Mouse (Mus musculus) thymus, adult 2 months (tissue): Measurements from ENCODE around the gene Rpia. TPM values are rescaled to one million over a fixed set of nuclear protein-coding genes. Genes with fewer than 3 reads are reported as not detected.

ENCODE experiments used
- DNase-seq: peaks from one replicate; pipeline ENCODE4 v3.0.0; 2021
- H3K27ac ChIP-seq: fragments of 200-500 bp; 2 replicates; pipeline ENCODE4 v1.5.1; 2012; ENCODE audit warnings: low read length, control low read depth; ENCODE audit not compliant: control insufficient read depth, insufficient read depth
- H3K27me3 ChIP-seq: fragments of 200-500 bp; 2 replicates; pipeline ENCODE4 v1.6.1; 2012; ENCODE audit warnings: mild to moderate bottlenecking, low read length, moderate library complexity, mixed read lengths; ENCODE audit not compliant: control insufficient read depth, insufficient read depth
- H3K36me3 ChIP-seq: fragments of 200-500 bp; 2 replicates; pipeline ENCODE4 v1.6.1; 2012; ENCODE audit warnings: mild to moderate bottlenecking, low read length, moderate library complexity; ENCODE audit not compliant: control insufficient read depth, insufficient read depth
- H3K4me1 ChIP-seq: fragments of 200-500 bp; replicated peaks from 2 replicates; pipeline ENCODE4 v1.6.1; 2012; ENCODE audit warnings: low read length; ENCODE audit not compliant: control insufficient read depth, insufficient read depth
- H3K4me3 ChIP-seq: fragments of 200-500 bp; 2 replicates; pipeline ENCODE4 v1.5.1; 2012; ENCODE audit warnings: mild to moderate bottlenecking, low read length, control low read depth, moderate library complexity; ENCODE audit not compliant: control insufficient read depth, insufficient read depth
- CTCF ChIP-seq: fragments of 200-500 bp; IDR thresholded peaks from 2 replicates; pipeline ENCODE4 v1.5.1; 2012; ENCODE audit warnings: mild to moderate bottlenecking, control low read depth, low read length, moderate library complexity, borderline replicate concordance; ENCODE audit not compliant: control insufficient read depth, poor library complexity, insufficient read depth; ENCODE audit errors: extremely low read depth
- POLR2A ChIP-seq: fragments of 200-500 bp; IDR thresholded peaks from 2 replicates; pipeline ENCODE4 v1.6.1; 2012; ENCODE audit warnings: mild to moderate bottlenecking, low read length, control low read depth, moderate library complexity; ENCODE audit not compliant: control insufficient read depth, poor library complexity, insufficient read depth; ENCODE audit errors: extremely low read depth
- WGBS: fragments of 180-500 bp; shearing (Covaris S2); methylation state at CpG from one replicate; pipeline ENCODE4 v1.1.7; 2018; 5-methylcytosine and 5-hydroxymethylcytosine counted together
- polyA plus RNA-seq: library from polyadenylated mRNA; depleted of rRNA; stranded (reverse); fragments of >200 nt; gene quantifications from 2 replicates; pipeline ENCODE4 v1.2.3, GENCODE M21; 2012; rRNA removed

The Rpia gene
- polyA plus RNA-seq, 1 experiment: 15.7 TPM

GRCm38 (mm10) chr6:70716701-70717393 is 75.2 kb downstream of the Rpia start:
- Histone ChIP-seq H3K27me3 (no peaks in the 10 kb centered on the region), H3K27ac (no peak overlapping the region), H3K36me3 (no peaks in the 10 kb centered on the region), H3K4me1 (peaks cover 2% of the 10 kb centered on the region; the same call in 1 of the 2 replicates), H3K4me3 (no peak overlapping the region)
- TF ChIP-seq CTCF (no peak), POLR2A (no peak)
- no peak for DNase-seq
- WGBS: 86% methylated on average over 12 of the region's 12 CpGs

Other genes starting within 250 kb of the Rpia start
- 25.9 and 33.0 TPM in 2 replicates for gene Eif2ak3, start 52.3 kb upstream of the Rpia start, polyA plus RNA-seq
- gene Tex37, start 126.7 kb upstream of the Rpia start, polyA plus RNA-seq: 0.26 TPM in 1 of 2 replicates, not detected in the other
- 0.08 TPM in 1 of 2 replicates, not detected in the other for gene Foxi3, start 164.3 kb upstream of the Rpia start, polyA plus RNA-seq